Mouse (Mus musculus) liver, embryonic 16.5 days (tissue): ENCODE measurements around the gene Tmcc1. TPM values are rescaled to one million over a fixed set of nuclear protein-coding genes. Genes with fewer than 3 reads are reported as not detected.
"Not testable (repeated sequence)": the region's sequence is repeated elsewhere in the genome, so short reads cannot be mapped to it uniquely, and the experiment has no call there.

Experiments used
- ATAC-seq: fragments of 200-750 bp; cut with Nextera tagmentation; 2 replicates; pipeline ENCODE4 v1.8.0; 2017; ENCODE audit warnings: low read depth, mild to moderate bottlenecking, moderate number of reproducible peaks, moderate library complexity
- H3K27ac ChIP-seq: fragments of 300-500 bp; sonication (generic); 2 replicates; pipeline ENCODE4 v1.5.1; 2014; ENCODE audit warnings: mild to moderate bottlenecking, low read length
- H3K27me3 ChIP-seq: fragments of 300-500 bp; sonication (generic); 2 replicates; pipeline ENCODE4 v1.6.1; 2014; ENCODE audit warnings: low read depth, low read length, mixed read lengths; ENCODE audit not compliant: control insufficient read depth, insufficient read depth
- H3K36me3 ChIP-seq: fragments of 300-500 bp; sonication (generic); 2 replicates; pipeline ENCODE4 v1.6.1; 2014; ENCODE audit warnings: mild to moderate bottlenecking; ENCODE audit not compliant: control insufficient read depth, insufficient read depth
- H3K4me1 ChIP-seq: fragments of 300-500 bp; sonication (generic); 2 replicates; pipeline ENCODE4 v1.6.1; 2014; ENCODE audit warnings: low read depth, low read length, mixed read lengths; ENCODE audit not compliant: control insufficient read depth
- H3K4me2 ChIP-seq: fragments of 300-500 bp; sonication (generic); 2 replicates; pipeline ENCODE4 v1.6.1; 2014; ENCODE audit warnings: low read depth, low read length, mixed read lengths
- H3K4me3 ChIP-seq: fragments of 300-500 bp; sonication (generic); 2 replicates; pipeline ENCODE4 v1.5.1; 2014; ENCODE audit warnings: low read depth, mild to moderate bottlenecking, low read length
- H3K9ac ChIP-seq: fragments of 300-500 bp; sonication (generic); 2 replicates; pipeline ENCODE4 v1.6.1; 2014; ENCODE audit warnings: low read depth, low read length
- H3K9me3 ChIP-seq: fragments of 300-500 bp; sonication (generic); replicated peaks from 2 replicates; pipeline ENCODE4 v1.6.1; 2016; ENCODE audit warnings: low read length; ENCODE audit not compliant: control insufficient read depth
- WGBS: fragments of 180-500 bp; shearing (Covaris S2); extraction: QIAGEN DNeasy Blood & Tissue Kit; methylation state at CpG from one replicate; pipeline ENCODE4 v1.1.7; 2014; ENCODE audit not compliant: insufficient replicate concordance; 5-methylcytosine and 5-hydroxymethylcytosine counted together
- polyA plus RNA-seq: library from polyadenylated mRNA; unstranded; fragments of >200 nt; fragmentation: Nextera tagmentation; extraction: Ambion mirVana; gene quantifications from 2 replicates; pipeline ENCODE4 v1.2.1, GENCODE M21; 2015

Tmcc1 gene
- polyA plus RNA-seq = 3.3 and 3.6 TPM in 2 replicates

- under 1% methylated on average over 58 of the region's 68 CpGs for WGBS
- peak within 1 kb of the TSS; percentile 99 for H3K4me2 ChIP-seq
- no peaks in the 10 kb centered on the region for H3K9me3 ChIP-seq
- peak within 1 kb of the TSS; percentile 82 for H3K9ac ChIP-seq
- peaks cover 18% of the 10 kb centered on the region for H3K4me1 ChIP-seq
- peak; percentile 95 for ATAC-seq
- H3K27me3 ChIP-seq = no peaks in the 10 kb centered on the region
- H3K36me3 ChIP-seq = no peaks in the 10 kb centered on the region
- H3K27ac ChIP-seq = peak within 1 kb of the TSS; percentile 69
- peak within 1 kb of the TSS; percentile 77 for H3K4me3 ChIP-seq
These were observed at the start of gene Tmcc1 for GRCm38 (mm10) chr6:116193394-116194393. TSS of gene Tmcc1 (minus strand) at chr6:116193486.

DNA sequence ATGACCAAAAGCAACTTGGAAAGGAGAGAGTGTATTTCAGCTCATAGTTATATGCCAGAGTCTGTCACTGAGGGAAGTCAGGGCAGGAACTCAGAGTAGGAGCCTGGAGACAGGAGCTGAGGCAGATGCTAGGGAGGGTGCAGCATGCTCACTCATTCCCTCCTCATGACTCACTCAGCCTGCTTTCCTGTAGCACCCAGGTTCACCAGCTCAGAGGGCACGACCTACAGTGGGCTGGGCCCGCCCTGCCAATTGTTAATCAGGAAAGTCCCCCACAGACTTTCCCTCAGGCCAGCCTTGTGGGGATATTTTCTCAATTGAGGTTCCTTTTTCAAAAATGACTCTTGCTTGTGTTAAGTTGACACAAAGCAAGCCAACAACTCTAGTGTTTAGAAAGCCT, 47.1 kb upstream of the Tmcc1 start:
- H3K36me3 ChIP-seq = peaks cover 9% of the 10 kb centered on the region
- no peak overlapping the region for H3K27ac ChIP-seq
- 67% methylated on average over 2 of the region's 2 CpGs for WGBS
- no peak overlapping the region for H3K4me3 ChIP-seq
- ATAC-seq = no peak
- H3K9me3 ChIP-seq = no peaks in the 10 kb centered on the region
- H3K9ac ChIP-seq = no peak overlapping the region
- H3K4me2 ChIP-seq = no peak overlapping the region
- H3K27me3 ChIP-seq = no peaks in the 10 kb centered on the region
- no peaks in the 10 kb centered on the region for H3K4me1 ChIP-seq

DNA sequence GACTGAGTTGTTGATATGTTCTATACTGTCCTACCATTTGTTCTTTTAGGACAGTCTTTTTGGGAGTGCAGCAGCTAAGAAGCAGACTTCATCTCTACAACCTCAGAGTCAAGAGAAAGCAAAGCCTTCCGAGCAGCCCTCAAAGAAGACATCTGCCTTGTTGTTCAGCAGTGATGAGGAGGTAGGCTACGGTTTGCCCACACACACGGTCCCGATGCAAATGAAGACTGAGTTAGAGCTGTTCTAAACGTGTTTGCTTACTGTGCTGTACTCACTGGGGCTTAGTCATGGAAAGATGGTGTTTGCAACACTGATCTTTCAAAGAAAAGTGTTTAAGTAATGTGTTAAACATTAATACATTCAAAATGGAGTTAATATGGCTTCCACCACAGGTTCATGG, 44.8 kb upstream of the Tmcc1 start:
- 71% methylated on average over 5 of the region's 5 CpGs for WGBS

GRCm38 (mm10) chr6:116235336-116235735, 42.0 kb upstream of the Tmcc1 start:
- Histone ChIP-seq H3K27me3 (no peaks in the 10 kb centered on the region), H3K27ac (no peak overlapping the region), H3K4me1 (no peaks in the 10 kb centered on the region), H3K4me3 (no peak overlapping the region), H3K4me2 (no peak overlapping the region), H3K9me3 (no peaks in the 10 kb centered on the region), H3K36me3 (peaks cover 11% of the 10 kb centered on the region), H3K9ac (no peak overlapping the region)
- no peak for ATAC-seq
- WGBS = 75% methylated on average over 5 of the region's 5 CpGs

More for the DNA sequence above, 44.8 kb upstream of the Tmcc1 start:
- H3K9ac ChIP-seq = no peak overlapping the region
- H3K4me2 ChIP-seq = no peak overlapping the region
- no peaks in the 10 kb centered on the region for H3K27me3 ChIP-seq
- H3K9me3 ChIP-seq = no peaks in the 10 kb centered on the region
- no peak for ATAC-seq
- no peaks in the 10 kb centered on the region for H3K4me1 ChIP-seq
- H3K4me3 ChIP-seq = no peak overlapping the region
- H3K27ac ChIP-seq = no peak overlapping the region
- H3K36me3 ChIP-seq = peaks cover 7% of the 10 kb centered on the region

DNA sequence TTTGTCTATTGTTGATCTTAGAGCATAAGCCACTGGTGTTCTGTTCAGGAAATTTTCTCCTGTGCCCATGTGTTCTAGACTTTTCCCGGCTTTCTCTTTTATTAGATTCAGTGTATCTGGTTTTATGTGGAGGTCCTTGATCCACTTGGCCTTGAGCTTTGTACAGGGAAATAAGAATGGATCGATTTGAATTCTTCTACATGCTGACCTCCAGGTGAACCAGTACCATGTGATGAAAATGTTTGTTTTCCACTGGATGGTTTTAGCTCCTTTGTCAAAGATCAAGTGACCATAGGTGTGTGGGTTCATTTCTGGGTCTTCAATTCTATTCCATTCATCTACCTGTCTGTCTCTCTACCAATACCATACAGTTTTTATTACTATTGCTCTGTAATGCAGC, 41.5 kb upstream of the Tmcc1 start:
- not testable (repeated sequence) for H3K9me3 ChIP-seq, H3K9ac ChIP-seq, ATAC-seq, H3K27ac ChIP-seq, H3K4me3 ChIP-seq, H3K4me1 ChIP-seq, H3K27me3 ChIP-seq, H3K4me2 ChIP-seq
- 72% methylated on average over 2 of the region's 2 CpGs for WGBS
- peaks cover 11% of the 10 kb centered on the region for H3K36me3 ChIP-seq

- ATAC-seq = peak; percentile 45; the same call in 1 of the 2 replicates
- H3K4me1 ChIP-seq = no peaks in the 10 kb centered on the region
- H3K27ac ChIP-seq = no peak overlapping the region
- H3K4me3 ChIP-seq = no peak overlapping the region
- no peaks in the 10 kb centered on the region for H3K9me3 ChIP-seq
- 43% methylated on average over 12 of the region's 12 CpGs for WGBS
- H3K36me3 ChIP-seq = peaks cover 4% of the 10 kb centered on the region
- H3K27me3 ChIP-seq = no peaks in the 10 kb centered on the region
- peak overlapping the region; percentile 10; the same call in 1 of the 2 replicates for H3K4me2 ChIP-seq
- H3K9ac ChIP-seq = no peak overlapping the region
These were observed 35.7 kb upstream of the Tmcc1 start for GRCm38 (mm10) chr6:116228785-116229525.

DNA sequence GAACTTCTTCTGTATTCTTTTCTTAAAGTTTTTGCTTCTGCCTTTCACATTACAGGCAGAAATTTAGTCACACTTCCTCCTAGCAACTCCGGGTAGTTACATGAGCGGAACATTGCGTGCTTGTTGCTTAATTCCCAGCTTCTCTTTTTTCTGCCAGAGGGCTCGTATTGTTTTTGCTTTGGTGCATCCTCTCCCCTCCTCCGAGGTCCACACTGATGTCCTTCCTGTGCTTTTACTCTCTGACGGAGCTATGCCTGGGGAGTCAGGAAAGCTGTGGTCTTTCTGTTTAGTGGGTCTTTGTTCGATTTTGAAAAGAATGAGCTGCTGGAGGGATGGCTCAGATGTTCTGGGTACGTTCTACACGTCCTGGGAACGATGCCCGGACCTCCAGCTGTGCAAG, 34.5 kb upstream of the Tmcc1 start:
- no peaks in the 10 kb centered on the region for H3K9me3 ChIP-seq
- H3K4me2 ChIP-seq = no peak overlapping the region
- 46% methylated on average over 11 of the region's 11 CpGs for WGBS
- H3K36me3 ChIP-seq = peaks cover 6% of the 10 kb centered on the region
- H3K4me1 ChIP-seq = no peaks in the 10 kb centered on the region
- H3K4me3 ChIP-seq = no peak overlapping the region
- ATAC-seq = peak; percentile 24; the same call in 1 of the 2 replicates
- no peaks in the 10 kb centered on the region for H3K27me3 ChIP-seq
- H3K27ac ChIP-seq = peak overlapping the region; percentile 49
- no peak overlapping the region for H3K9ac ChIP-seq

- Histone ChIP-seq H3K36me3 (no peaks in the 10 kb centered on the region), H3K4me3 (peak within 1 kb of the TSS; percentile 79), H3K4me1 (peaks cover 11% of the 10 kb centered on the region), H3K9ac (peak within 1 kb of the TSS; percentile 78), H3K4me2 (peak within 1 kb of the TSS; percentile 95), H3K27ac (peak within 1 kb of the TSS; percentile 67), H3K27me3 (no peaks in the 10 kb centered on the region), H3K9me3 (no peaks in the 10 kb centered on the region)
- WGBS = under 1% methylated on average over 51 of the region's 51 CpGs
- ATAC-seq = peak; percentile 98
These were observed 14.6 kb upstream of the Tmcc1 start, which contains the start of gene Washc2 for GRCm38 (mm10) chr6:116207729-116208534. TSS of gene Washc2 (plus strand) at chr6:116208038.
